ENCODE assay signal across 8 mouse cellular contexts in the genomic region with DNA sequence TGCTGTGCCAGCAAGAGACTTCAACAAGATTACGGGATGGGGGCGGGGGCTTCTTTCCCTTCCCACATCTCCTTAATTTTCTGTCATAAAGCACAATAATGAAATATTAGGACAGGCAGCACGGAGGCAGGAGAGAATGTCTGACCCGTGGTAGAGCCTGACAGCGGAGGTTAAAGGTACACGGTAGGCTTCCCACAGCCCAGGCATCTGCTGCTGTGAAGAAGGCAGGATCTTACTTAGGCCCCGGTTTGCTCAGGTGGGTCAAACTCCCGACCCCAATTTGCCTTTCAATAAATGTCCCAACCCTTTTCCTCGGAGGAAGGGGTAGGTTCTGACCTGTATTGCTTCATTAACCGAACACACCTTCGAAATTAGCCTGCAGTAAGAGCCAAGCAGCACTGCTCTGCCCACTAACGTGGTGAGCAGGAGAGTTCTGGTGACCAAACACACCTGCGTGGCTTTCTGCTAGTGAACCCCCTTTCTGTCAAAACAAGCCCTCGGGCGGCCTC. TPM values are rescaled to one million over a fixed set of nuclear protein-coding genes. Genes with fewer than 3 reads are reported as not detected.
DNase-seq lines count a peak whose midpoint lies in the region; ATAC-seq and TF ChIP-seq lines count a peak whose summit lies in the region.

No protein-coding gene starts in this region.

- 17% methylated on average over 15 of the region's 15 CpGs for WGBS in kidney, embryonic 15.5 days
- 14% methylated on average over 15 of the region's 15 CpGs for WGBS in hindbrain, embryonic 13.5 days
- 11% methylated on average over 15 of the region's 15 CpGs for WGBS in midbrain, embryonic 13.5 days

- peak overlapping the region; percentile 90 for H3K9ac ChIP-seq in kidney, embryonic 15.5 days
- peak overlapping the region; percentile 89 for H3K9ac ChIP-seq in hindbrain, embryonic 13.5 days
- H3K9ac ChIP-seq in midbrain, embryonic 13.5 days (replicated peaks): peak overlapping the region; percentile 80

- no peaks in the 10 kb centered on the region for H3K36me3 ChIP-seq in kidney, embryonic 15.5 days
- no peaks in the 10 kb centered on the region for H3K36me3 ChIP-seq in hindbrain, embryonic 13.5 days
- no peaks in the 10 kb centered on the region for H3K36me3 ChIP-seq in midbrain, embryonic 13.5 days

- no peak for TF ChIP-seq CTCF in brain, embryonic 14.5 days (IDR thresholded peaks at IDR 0.05; ENCODE audit: borderline replicate concordance, extremely low read depth, insufficient read depth, insufficient read length)

- peaks cover 30% of the 10 kb centered on the region for H3K4me1 ChIP-seq in kidney, embryonic 15.5 days
- H3K4me1 ChIP-seq in hindbrain, embryonic 13.5 days (replicated peaks): peaks cover 36% of the 10 kb centered on the region
- peaks cover 34% of the 10 kb centered on the region for H3K4me1 ChIP-seq in midbrain, embryonic 13.5 days (replicated peaks)

- peak overlapping the region; percentile 72 for H3K27ac ChIP-seq in kidney, embryonic 15.5 days
- peak overlapping the region; percentile 86 for H3K27ac ChIP-seq in hindbrain, embryonic 13.5 days
- H3K27ac ChIP-seq in midbrain, embryonic 13.5 days: peak overlapping the region; percentile 79

- no peaks in the 10 kb centered on the region for H3K27me3 ChIP-seq in kidney, embryonic 15.5 days
- H3K27me3 ChIP-seq in hindbrain, embryonic 13.5 days: no peaks in the 10 kb centered on the region
- no peaks in the 10 kb centered on the region for H3K27me3 ChIP-seq in midbrain, embryonic 13.5 days

- H3K4me2 ChIP-seq in kidney, embryonic 15.5 days: peak overlapping the region; percentile 82
- peak overlapping the region; percentile 86 for H3K4me2 ChIP-seq in hindbrain, embryonic 13.5 days
- peak overlapping the region; percentile 83 for H3K4me2 ChIP-seq in midbrain, embryonic 13.5 days (replicated peaks)

- no peak for DNase-seq in kidney, postnatal 36 days
- peak; percentile 10 for DNase-seq in brain, embryonic 14.5 days (ENCODE audit: low read depth)
- DNase-seq in urinary bladder, postnatal 25 days (ENCODE audit: low spot score): no peak
- DNase-seq in layer of hippocampus, adult 11-12 months (ENCODE audit: low spot score): no peak
- no peak for DNase-seq in adrenal gland, postnatal 14 days

- peak overlapping the region; percentile 91 for H3K4me3 ChIP-seq in kidney, embryonic 15.5 days (replicated peaks)
- peak overlapping the region; percentile 81 for H3K4me3 ChIP-seq in hindbrain, embryonic 13.5 days
- H3K4me3 ChIP-seq in midbrain, embryonic 13.5 days (replicated peaks): peak overlapping the region; percentile 63

- TF ChIP-seq POLR2A in brain, embryonic 14.5 days (IDR thresholded peaks at IDR 0.05; ENCODE audit: borderline replicate concordance, extremely low read depth, insufficient read depth, insufficient read length, poor library complexity, severe bottlenecking): no peak

- H3K9me3 ChIP-seq in kidney, embryonic 15.5 days (replicated peaks): no peaks in the 10 kb centered on the region
- no peaks in the 10 kb centered on the region for H3K9me3 ChIP-seq in hindbrain, embryonic 13.5 days
- no peaks in the 10 kb centered on the region for H3K9me3 ChIP-seq in midbrain, embryonic 13.5 days

- ATAC-seq in kidney, embryonic 15.5 days (replicated peaks; ENCODE audit: low FRiP score): peak; percentile 40; the same call in 1 of the 2 replicates
- peak; percentile 38 for ATAC-seq in hindbrain, embryonic 13.5 days (ENCODE audit: low FRiP score)
- peak; percentile 74 for ATAC-seq in midbrain, embryonic 13.5 days

RNA-seq across cellular contexts. Expression of a gene that starts 0.5 kb away (rescaled TPM):
- polyA plus RNA-seq in kidney, embryonic 15.5 days (2015; fragmentation: Nextera tagmentation; extraction: Ambion mirVana): 39.6 and 44.9 TPM in 2 replicates
- 48.0 and 49.1 TPM in 2 replicates for polyA plus RNA-seq in brain, embryonic 14.5 days (2012; rRNA removed)
- 73.9 and 74.8 TPM in 2 replicates for polyA plus RNA-seq in hindbrain, embryonic 13.5 days (2015; fragmentation: Nextera tagmentation; extraction: Ambion mirVana)
- polyA plus RNA-seq in midbrain, embryonic 13.5 days (2015; fragmentation: Nextera tagmentation; extraction: Ambion mirVana): 64.0 and 65.7 TPM in 2 replicates
- total RNA-seq in adrenal gland, postnatal 14 days (2021): 18.9 and 20.0 TPM in 2 replicates

RNA-seq across cellular contexts. Expression of a gene that starts 54.7 kb away (rescaled TPM):
- 3.5 TPM in 2 replicates for polyA plus RNA-seq in kidney, embryonic 15.5 days (2015; fragmentation: Nextera tagmentation; extraction: Ambion mirVana)
- 6.6 and 7.5 TPM in 2 replicates for polyA plus RNA-seq in brain, embryonic 14.5 days (2012; rRNA removed)
- polyA plus RNA-seq in hindbrain, embryonic 13.5 days (2015; fragmentation: Nextera tagmentation; extraction: Ambion mirVana): 4.0 and 4.1 TPM in 2 replicates
- 4.0 and 5.1 TPM in 2 replicates for polyA plus RNA-seq in midbrain, embryonic 13.5 days (2015; fragmentation: Nextera tagmentation; extraction: Ambion mirVana)
- 3.8 and 4.1 TPM in 2 replicates for total RNA-seq in adrenal gland, postnatal 14 days (2021)
